Mouse (Mus musculus): Measurements from ENCODE around the gene Ilkap. TPM values are rescaled to one million over a fixed set of nuclear protein-coding genes. Genes with fewer than 3 reads are reported as not detected.

Gene Ilkap
- total and polyA plus RNA-seq, 3 experiments = 36.6 to 49.0 (median 47.3) TPM

GRCm38 (mm10) chr1:91441855-91442254 is 43.2 kb upstream of the Ilkap start:
- DNase-seq = no peak
- H3K9ac ChIP-seq (ENCODE audit: low read depth, low read length) = no peak overlapping the region
- no peak overlapping the region for H3K27ac ChIP-seq
- 93% methylated on average over 3 of the region's 3 CpGs for WGBS
- H3K79me2 ChIP-seq (replicated peaks; ENCODE audit: control insufficient read depth, insufficient read depth, low read length) = no peaks in the 10 kb centered on the region
- no peak overlapping the region for H3K4me3 ChIP-seq
- H3K36me3 ChIP-seq (ENCODE audit: control insufficient read depth, insufficient read depth, low read length) = peaks cover 10% of the 10 kb centered on the region
- H3K4me1 ChIP-seq (ENCODE audit: control insufficient read depth, insufficient read depth, low read length) = peaks cover 18% of the 10 kb centered on the region
- intact Hi-C loops (cut with DNase I) = no loop called here
- TF ChIP-seq EP300 (IDR thresholded peaks at IDR 0.05; ENCODE audit: insufficient read depth, low read depth, low read length) (no peak), CTCF (IDR thresholded peaks at IDR 0.05) (no peak), POLR2A (IDR thresholded peaks at IDR 0.05; ENCODE audit: insufficient read depth, low read depth, low read length) (no peak)
- no peaks in the 10 kb centered on the region for H3K27me3 ChIP-seq (ENCODE audit: control insufficient read depth, insufficient read depth, low read length)

- H3K79me2 ChIP-seq (replicated peaks; ENCODE audit: control insufficient read depth, insufficient read depth, low read length) = no peaks in the 10 kb centered on the region
- H3K27ac ChIP-seq = no peak overlapping the region
- H3K36me3 ChIP-seq (ENCODE audit: control insufficient read depth, insufficient read depth, low read length) = peaks cover 14% of the 10 kb centered on the region
- no peaks in the 10 kb centered on the region for H3K27me3 ChIP-seq (ENCODE audit: control insufficient read depth, insufficient read depth, low read length)
- no peak for TF ChIP-seq POLR2A (IDR thresholded peaks at IDR 0.05; ENCODE audit: insufficient read depth, low read depth, low read length)
- no peak for TF ChIP-seq CTCF (IDR thresholded peaks at IDR 0.05)
- TF ChIP-seq EP300 (IDR thresholded peaks at IDR 0.05; ENCODE audit: insufficient read depth, low read depth, low read length) = no peak
- intact Hi-C loops (cut with DNase I) = no loop called here
- H3K9ac ChIP-seq (ENCODE audit: low read depth, low read length) = no peak overlapping the region
- peaks cover 19% of the 10 kb centered on the region for H3K4me1 ChIP-seq (ENCODE audit: control insufficient read depth, insufficient read depth, low read length)
- no peak for DNase-seq
- no peak overlapping the region for H3K4me3 ChIP-seq
- WGBS = 93% methylated on average over 8 of the region's 8 CpGs
Observed at GRCm38 (mm10) chr1:91439776-91440175, 41.2 kb upstream of the Ilkap start.

GRCm38 (mm10) chr1:91437573-91437972 is 39.0 kb upstream of the Ilkap start:
- Histone ChIP-seq H3K79me2 (replicated peaks; ENCODE audit: control insufficient read depth, insufficient read depth, low read length) (no peaks in the 10 kb centered on the region), H3K4me1 (ENCODE audit: control insufficient read depth, insufficient read depth, low read length) (peaks cover 19% of the 10 kb centered on the region), H3K27ac (peak overlapping the region; percentile 94), H3K36me3 (ENCODE audit: control insufficient read depth, insufficient read depth, low read length) (peaks cover 14% of the 10 kb centered on the region), H3K4me3 (no peak overlapping the region), H3K27me3 (ENCODE audit: control insufficient read depth, insufficient read depth, low read length) (no peaks in the 10 kb centered on the region), H3K9ac (ENCODE audit: low read depth, low read length) (no peak overlapping the region)
- no peak for TF ChIP-seq POLR2A (IDR thresholded peaks at IDR 0.05; ENCODE audit: insufficient read depth, low read depth, low read length)
- TF ChIP-seq CTCF (IDR thresholded peaks at IDR 0.05) = no peak
- no peak for TF ChIP-seq EP300 (IDR thresholded peaks at IDR 0.05; ENCODE audit: insufficient read depth, low read depth, low read length)
- intact Hi-C loops (cut with DNase I) = loop anchor here (2.0 kb wide), 1 partner anchor 21 kb away; the partner anchor contains the start of gene Per2
- WGBS = 93% methylated on average over 7 of the region's 7 CpGs
- no peak for DNase-seq

GRCm38 (mm10) chr1:91437083-91437400 is 38.4 kb upstream of the Ilkap start:
- Histone ChIP-seq H3K27ac (peak overlapping the region; percentile 94), H3K36me3 (ENCODE audit: control insufficient read depth, insufficient read depth, low read length) (peaks cover 14% of the 10 kb centered on the region)
- WGBS = 80% methylated on average over 3 of the region's 3 CpGs

GRCm38 (mm10) chr1:91436380-91437082 is 37.9 kb upstream of the Ilkap start:
- Histone ChIP-seq H3K4me3 (no peak overlapping the region), H3K9ac (ENCODE audit: low read depth, low read length) (peak overlapping the region; percentile 30; the same call in 1 of the 2 replicates), H3K36me3 (ENCODE audit: control insufficient read depth, insufficient read depth, low read length) (peaks cover 14% of the 10 kb centered on the region), H3K4me1 (ENCODE audit: control insufficient read depth, insufficient read depth, low read length) (peaks cover 19% of the 10 kb centered on the region), H3K79me2 (replicated peaks; ENCODE audit: control insufficient read depth, insufficient read depth, low read length) (no peaks in the 10 kb centered on the region), H3K27me3 (ENCODE audit: control insufficient read depth, insufficient read depth, low read length) (no peaks in the 10 kb centered on the region), H3K27ac (peak overlapping the region; percentile 94)
- TF ChIP-seq EP300 (IDR thresholded peaks at IDR 0.05; ENCODE audit: insufficient read depth, low read depth, low read length) (peak; percentile 100), CTCF (IDR thresholded peaks at IDR 0.05) (no peak), POLR2A (IDR thresholded peaks at IDR 0.05; ENCODE audit: insufficient read depth, low read depth, low read length) (peak; percentile 47; the same call in 1 of the 2 replicates)
- intact Hi-C loops (cut with DNase I) = loop anchor here (2.0 kb wide), 1 partner anchor 22 kb away; the partner anchor contains the start of gene Per2
- DNase-seq = peak; percentile 83 to 87
- WGBS = 21% methylated on average over 6 of the region's 6 CpGs

More at GRCm38 (mm10) chr1:91437083-91437400, 38.4 kb upstream of the Ilkap start:
- no peaks in the 10 kb centered on the region for H3K27me3 ChIP-seq (ENCODE audit: control insufficient read depth, insufficient read depth, low read length)
- H3K4me1 ChIP-seq (ENCODE audit: control insufficient read depth, insufficient read depth, low read length) = peaks cover 19% of the 10 kb centered on the region
- TF ChIP-seq POLR2A (IDR thresholded peaks at IDR 0.05; ENCODE audit: insufficient read depth, low read depth, low read length) (no peak), EP300 (IDR thresholded peaks at IDR 0.05; ENCODE audit: insufficient read depth, low read depth, low read length) (no peak), CTCF (IDR thresholded peaks at IDR 0.05) (no peak)
- no peak for DNase-seq
- H3K4me3 ChIP-seq = no peak overlapping the region
- intact Hi-C loops (cut with DNase I) = loop anchor here (2.0 kb wide), 1 partner anchor 22 kb away; the partner anchor contains the start of gene Per2
- H3K79me2 ChIP-seq (replicated peaks; ENCODE audit: control insufficient read depth, insufficient read depth, low read length) = no peaks in the 10 kb centered on the region
- H3K9ac ChIP-seq (ENCODE audit: low read depth, low read length) = no peak overlapping the region

- Histone ChIP-seq H3K4me1 (ENCODE audit: control insufficient read depth, insufficient read depth, low read length) (peaks cover 19% of the 10 kb centered on the region), H3K9ac (ENCODE audit: low read depth, low read length) (peak overlapping the region; percentile 11), H3K27me3 (ENCODE audit: control insufficient read depth, insufficient read depth, low read length) (no peaks in the 10 kb centered on the region), H3K4me3 (no peak overlapping the region), H3K36me3 (ENCODE audit: control insufficient read depth, insufficient read depth, low read length) (peaks cover 14% of the 10 kb centered on the region), H3K27ac (peak overlapping the region; percentile 94), H3K79me2 (replicated peaks; ENCODE audit: control insufficient read depth, insufficient read depth, low read length) (no peaks in the 10 kb centered on the region)
- 65% methylated on average over 13 of the region's 13 CpGs for WGBS
- DNase-seq = no peak
- intact Hi-C loops (cut with DNase I) = loop anchor here (2.0 kb wide), 1 partner anchor 23 kb away; the partner anchor contains the start of gene Per2
- TF ChIP-seq CTCF (IDR thresholded peaks at IDR 0.05) = no peak
Observed at GRCm38 (mm10) chr1:91435606-91436130, 37.1 kb upstream of the Ilkap start.

Measured in heart, adult 2 months (tissue).